Mouse (Mus musculus) megakaryocyte progenitor cell, adult 5-6 weeks (primary cell): ENCODE data around the gene Atp6v1a. TPM values are rescaled to one million over a fixed set of nuclear protein-coding genes. Genes with fewer than 3 reads are reported as not detected.
A peak's percentile ranks its signal among the peaks of the same experiment; 100 is the strongest.

Experiments
- ATAC-seq: replicated peaks from 2 replicates; pipeline ENCODE4 v1.8.0; 2016; ENCODE audit warnings: mild to moderate bottlenecking, moderate TSS enrichment, inconsistent platforms; ENCODE audit not compliant: poor library complexity
- total RNA-seq, 2 experiments: library from RNA; stranded (forward) in 1 of 2; stranded (reverse) in 1 of 2; fragments of 157-497, 149-512 nt in 1 of 2; fragments of 200-1000 nt in 1 of 2; gene quantifications; 2 replicates each; pipeline versions ENCODE4 v1.2.3 to v1.2.4; 2015 to 2017

Gene Atp6v1a
- total RNA-seq (2015), result 49.5 and 51.9 TPM in 2 replicates
- 81.0 and 83.3 TPM in 2 replicates for total RNA-seq (2017)

GRCm38 (mm10) chr16:44139536-44140185 is at the start of gene Atp6v1a, which contains the start of gene Naa50:
Gene Atp6v1a (minus strand): TSS chr16:44139705.
Gene Naa50 (plus strand): TSS chr16:44139830.
- peak; percentile 52 for ATAC-seq

- ATAC-seq, result no peak
Measured at GRCm38 (mm10) chr16:44188766-44189165, 49.3 kb upstream of the Atp6v1a start.

- ATAC-seq, result peak; percentile 31
Measured at GRCm38 (mm10) chr16:44187172-44187571, 47.7 kb upstream of the Atp6v1a start.

- ATAC-seq, result no peak
Measured at GRCm38 (mm10) chr16:44184769-44185168, 45.3 kb upstream of the Atp6v1a start.

- no peak for ATAC-seq
Measured at GRCm38 (mm10) chr16:44182597-44182996, 43.1 kb upstream of the Atp6v1a start.

- ATAC-seq, result no peak
Measured at GRCm38 (mm10) chr16:44178555-44178954, 39.0 kb upstream of the Atp6v1a start.

- ATAC-seq, result no peak
Measured at GRCm38 (mm10) chr16:44176511-44176910, 37.0 kb upstream of the Atp6v1a start.

GRCm38 (mm10) chr16:44175001-44175400 is 35.5 kb upstream of the Atp6v1a start:
- no peak for ATAC-seq

GRCm38 (mm10) chr16:44173966-44174530 is 34.5 kb upstream of the Atp6v1a start:
- ATAC-seq, result no peak

GRCm38 (mm10) chr16:44173155-44173941 is 33.8 kb upstream of the Atp6v1a start, which contains the start of gene Usf3:
Gene Usf3 (plus strand): TSS chr16:44173246.
- ATAC-seq, result peak; percentile 13

GRCm38 (mm10) chr16:44172297-44173154 is 33.0 kb upstream of the Atp6v1a start:
- ATAC-seq, result peak; percentile 90

GRCm38 (mm10) chr16:44168990-44169389 is 29.5 kb upstream of the Atp6v1a start:
- no peak for ATAC-seq

- ATAC-seq, result peak; percentile 58
Measured at GRCm38 (mm10) chr16:44165182-44165581, 25.7 kb upstream of the Atp6v1a start.

- no peak for ATAC-seq
Measured at GRCm38 (mm10) chr16:44163831-44164230, 24.3 kb upstream of the Atp6v1a start.

- peak; percentile 26; the same call in 1 of the 2 replicates for ATAC-seq
Measured at GRCm38 (mm10) chr16:44159325-44159724, 19.8 kb upstream of the Atp6v1a start.

GRCm38 (mm10) chr16:44154497-44155057 is 15.1 kb upstream of the Atp6v1a start:
- 0 out of 2 replicates have a peak, but pooled peaks have one; percentile 26 for ATAC-seq

- peak; percentile 64 for ATAC-seq
Measured at GRCm38 (mm10) chr16:44149002-44149767, 9.7 kb upstream of the Atp6v1a start.

- ATAC-seq, result no peak
Measured at GRCm38 (mm10) chr16:44141483-44141882, 2.0 kb upstream of the Atp6v1a start.

GRCm38 (mm10) chr16:44140186-44140787 is 782 bp upstream of the Atp6v1a start:
- ATAC-seq, result peak; percentile 65
